Mouse (Mus musculus): ENCODE measurements around the gene Olfr670. TPM values are rescaled to one million over a fixed set of nuclear protein-coding genes. Genes with fewer than 3 reads are reported as not detected.
"Not testable (repeated sequence)": the region's sequence is repeated elsewhere in the genome, so short reads cannot be mapped to it uniquely, and the experiment has no call there.

Olfr670 gene
- polyA plus RNA-seq (2015; fragmentation: Nextera tagmentation; extraction: Ambion mirVana) = not detected in 2 replicates

DNA sequence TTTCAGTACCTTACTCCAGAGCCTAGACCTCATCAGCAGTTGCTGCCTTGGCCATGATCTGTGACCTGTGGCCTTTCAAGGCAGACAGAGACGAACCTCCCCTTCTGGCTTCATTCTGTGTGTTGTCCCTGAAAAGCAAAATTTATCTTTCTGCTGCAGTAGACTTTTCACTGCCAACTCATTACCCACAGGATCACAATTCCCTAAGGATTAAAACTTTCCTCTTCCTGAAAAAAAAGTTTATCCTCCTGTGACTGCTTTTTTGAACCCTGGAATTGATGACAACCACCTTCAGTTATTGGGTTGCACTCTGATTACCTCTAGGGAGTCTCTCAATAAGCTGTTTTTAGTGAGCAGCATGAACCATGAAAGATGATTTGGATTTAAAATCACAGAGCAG, at the start of gene Olfr670:
Gene Olfr670, minus strand, starts transcription at position 101 of the 400 bp plus-strand sequence.
- Histone ChIP-seq H3K27me3 (replicated peaks; ENCODE audit: control insufficient read depth, insufficient read depth, low read length) (no peaks in the 10 kb centered on the region), H3K4me3 (ENCODE audit: low read length) (no peak within 1 kb of the TSS), H3K9ac (ENCODE audit: low read depth, low read length) (no peak within 1 kb of the TSS), H3K4me1 (ENCODE audit: control insufficient read depth, insufficient read depth, low read depth, low read length) (no peaks in the 10 kb centered on the region), H3K9me3 (ENCODE audit: control insufficient read depth, low read length) (no peaks in the 10 kb centered on the region), H3K36me3 (ENCODE audit: control insufficient read depth, insufficient read depth, low read length) (no peaks in the 10 kb centered on the region), H3K27ac (ENCODE audit: low read depth, low read length) (no peak within 1 kb of the TSS), H3K4me2 (ENCODE audit: low read length) (no peak within 1 kb of the TSS)
- no peak for ATAC-seq
- 67% methylated on average over 1 of the region's 1 CpGs for WGBS

DNA sequence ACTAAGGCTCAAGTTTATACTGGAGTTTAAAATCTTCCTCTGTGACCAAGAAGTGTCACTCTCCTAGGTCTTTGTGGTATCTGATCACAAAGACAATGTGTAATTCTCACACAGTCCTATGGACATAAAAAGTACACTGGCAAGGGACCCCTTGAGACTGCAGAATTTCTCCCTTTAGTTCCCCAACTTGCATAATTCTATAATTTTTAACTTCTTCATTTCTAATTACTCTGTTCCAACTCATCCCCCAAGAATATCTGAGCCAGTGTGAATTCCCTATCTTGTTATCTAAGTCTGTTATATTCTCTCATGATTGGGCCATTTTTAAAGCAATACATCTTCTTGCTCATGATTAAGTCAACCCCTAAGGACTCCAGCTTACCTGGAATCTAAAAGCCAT, 39.5 kb upstream of the Olfr670 start, which contains the start of gene Olfr672:
Gene Olfr672, minus strand, starts transcription at position 101 of the 400 bp plus-strand sequence.
- H3K4me2 ChIP-seq (ENCODE audit: low read length) = no peak within 1 kb of the TSS
- no peak for ATAC-seq
- H3K9ac ChIP-seq (ENCODE audit: low read depth, low read length) = no peak within 1 kb of the TSS
- no peak within 1 kb of the TSS for H3K4me3 ChIP-seq (ENCODE audit: low read length)
- H3K36me3 ChIP-seq (ENCODE audit: control insufficient read depth, insufficient read depth, low read length) = no peaks in the 10 kb centered on the region
- H3K27me3 ChIP-seq (replicated peaks; ENCODE audit: control insufficient read depth, insufficient read depth, low read length) = no peaks in the 10 kb centered on the region
- no peak within 1 kb of the TSS for H3K27ac ChIP-seq (ENCODE audit: low read depth, low read length)
- H3K9me3 ChIP-seq (ENCODE audit: control insufficient read depth, low read length) = no peaks in the 10 kb centered on the region
- no peaks in the 10 kb centered on the region for H3K4me1 ChIP-seq (ENCODE audit: control insufficient read depth, insufficient read depth, low read depth, low read length)

DNA sequence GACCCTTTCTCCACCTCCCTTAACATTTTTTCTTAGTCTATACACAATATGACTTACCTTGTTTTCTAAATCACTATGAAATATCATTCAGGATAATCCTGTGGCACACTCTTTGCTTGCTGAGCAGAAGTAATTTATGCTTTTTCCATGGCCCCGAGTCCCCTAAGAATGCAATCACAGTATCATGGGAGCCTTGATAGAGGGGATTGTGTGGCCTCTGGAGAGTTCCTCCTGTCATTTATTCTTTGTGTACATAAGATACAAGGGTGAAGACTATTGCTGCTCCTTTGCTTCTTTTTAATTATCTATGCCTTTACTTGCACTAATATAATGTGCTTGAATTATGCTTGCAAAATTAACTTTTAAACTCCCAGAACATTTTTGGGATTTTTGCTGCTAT, 16.6 kb upstream of the Olfr670 start, which contains the start of gene Olfr671:
Gene Olfr671, minus strand, starts transcription at position 101 of the 400 bp plus-strand sequence.
- no peaks in the 10 kb centered on the region for H3K4me1 ChIP-seq (ENCODE audit: control insufficient read depth, insufficient read depth, low read depth, low read length)
- no peak within 1 kb of the TSS for H3K4me2 ChIP-seq (ENCODE audit: low read length)
- H3K27me3 ChIP-seq (replicated peaks; ENCODE audit: control insufficient read depth, insufficient read depth, low read length) = no peaks in the 10 kb centered on the region
- no peaks in the 10 kb centered on the region for H3K9me3 ChIP-seq (ENCODE audit: control insufficient read depth, low read length)
- no peaks in the 10 kb centered on the region for H3K36me3 ChIP-seq (ENCODE audit: control insufficient read depth, insufficient read depth, low read length)
- H3K27ac ChIP-seq (ENCODE audit: low read depth, low read length) = no peak within 1 kb of the TSS
- ATAC-seq = no peak
- H3K9ac ChIP-seq (ENCODE audit: low read depth, low read length) = no peak within 1 kb of the TSS
- 84% methylated on average over 1 of the region's 1 CpGs for WGBS
- no peak within 1 kb of the TSS for H3K4me3 ChIP-seq (ENCODE audit: low read length)

GRCm38 (mm10) chr7:104972507-104972906, 10.1 kb upstream of the Olfr670 start:
- not testable (repeated sequence) for H3K4me2 ChIP-seq (ENCODE audit: low read length); H3K4me1 ChIP-seq (ENCODE audit: control insufficient read depth, insufficient read depth, low read depth, low read length); H3K9ac ChIP-seq (ENCODE audit: low read depth, low read length); ATAC-seq; H3K27me3 ChIP-seq (replicated peaks; ENCODE audit: control insufficient read depth, insufficient read depth, low read length); H3K36me3 ChIP-seq (ENCODE audit: control insufficient read depth, insufficient read depth, low read length); H3K9me3 ChIP-seq (ENCODE audit: control insufficient read depth, low read length); H3K27ac ChIP-seq (ENCODE audit: low read depth, low read length); H3K4me3 ChIP-seq (ENCODE audit: low read length)
- 74% methylated on average over 2 of the region's 2 CpGs for WGBS

DNA sequence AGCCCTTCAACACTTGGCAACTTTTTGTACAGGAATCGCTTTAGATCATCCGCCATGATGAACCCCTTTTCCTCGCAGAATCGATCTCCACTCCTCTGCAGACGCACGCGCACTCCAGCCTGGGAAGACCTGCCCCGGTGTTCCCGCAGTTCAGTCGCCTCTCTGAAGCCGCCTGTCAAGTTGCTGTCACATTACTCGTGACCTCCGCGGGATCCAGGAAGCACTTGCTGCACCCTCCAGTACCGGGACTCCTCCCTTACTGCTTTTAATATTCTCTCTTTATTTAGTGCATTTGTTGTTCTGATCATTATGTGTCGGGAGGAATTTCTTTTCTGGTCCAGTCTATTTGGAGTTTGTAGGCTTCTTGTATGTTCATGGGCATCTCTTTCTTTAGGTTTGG, 12.2 kb downstream of the Olfr670 start:
- H3K4me2 ChIP-seq (ENCODE audit: low read length); H3K4me1 ChIP-seq (ENCODE audit: control insufficient read depth, insufficient read depth, low read depth, low read length); H3K27me3 ChIP-seq (replicated peaks; ENCODE audit: control insufficient read depth, insufficient read depth, low read length); ATAC-seq; H3K4me3 ChIP-seq (ENCODE audit: low read length); H3K9ac ChIP-seq (ENCODE audit: low read depth, low read length); H3K36me3 ChIP-seq (ENCODE audit: control insufficient read depth, insufficient read depth, low read length); H3K9me3 ChIP-seq (ENCODE audit: control insufficient read depth, low read length); H3K27ac ChIP-seq (ENCODE audit: low read depth, low read length): not testable (repeated sequence)
- 96% methylated on average over 16 of the region's 16 CpGs for WGBS

DNA sequence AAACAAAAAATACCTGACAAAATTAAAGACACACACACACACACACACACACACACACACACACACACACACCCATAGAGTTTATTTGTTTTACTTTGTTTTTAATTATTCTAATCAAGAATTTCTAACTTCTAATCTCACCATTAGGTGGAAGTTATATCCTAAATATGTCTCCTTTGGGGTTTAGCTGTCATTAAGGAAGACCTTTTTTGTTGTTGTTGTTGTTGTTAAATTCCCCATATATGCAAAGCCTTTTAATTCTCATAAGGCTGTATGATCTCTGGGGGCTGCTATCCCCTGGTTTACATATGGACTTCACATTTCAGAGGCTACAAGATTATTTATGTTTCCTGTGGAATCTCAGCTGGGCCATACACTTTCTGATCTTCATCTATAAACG, 28.5 kb downstream of the Olfr670 start, which contains the start of gene Olfr669:
Gene Olfr669, plus strand, starts transcription at position 301 of the 400 bp plus-strand sequence.
- Histone ChIP-seq H3K27me3 (replicated peaks; ENCODE audit: control insufficient read depth, insufficient read depth, low read length) (no peaks in the 10 kb centered on the region), H3K4me2 (ENCODE audit: low read length) (no peak within 1 kb of the TSS), H3K9me3 (ENCODE audit: control insufficient read depth, low read length) (no peaks in the 10 kb centered on the region), H3K27ac (ENCODE audit: low read depth, low read length) (no peak within 1 kb of the TSS), H3K4me3 (ENCODE audit: low read length) (no peak within 1 kb of the TSS), H3K4me1 (ENCODE audit: control insufficient read depth, insufficient read depth, low read depth, low read length) (no peaks in the 10 kb centered on the region), H3K9ac (ENCODE audit: low read depth, low read length) (no peak within 1 kb of the TSS), H3K36me3 (ENCODE audit: control insufficient read depth, insufficient read depth, low read length) (no peaks in the 10 kb centered on the region)
- ATAC-seq = no peak
- 87% methylated on average over 1 of the region's 1 CpGs for WGBS

- ATAC-seq = no peak
- Histone ChIP-seq H3K4me3 (ENCODE audit: low read length) (no peak within 1 kb of the TSS), H3K4me1 (ENCODE audit: control insufficient read depth, insufficient read depth, low read depth, low read length) (no peaks in the 10 kb centered on the region), H3K9me3 (ENCODE audit: control insufficient read depth, low read length) (no peaks in the 10 kb centered on the region), H3K4me2 (ENCODE audit: low read length) (no peak within 1 kb of the TSS), H3K9ac (ENCODE audit: low read depth, low read length) (no peak within 1 kb of the TSS), H3K27ac (ENCODE audit: low read depth, low read length) (no peak within 1 kb of the TSS), H3K36me3 (ENCODE audit: control insufficient read depth, insufficient read depth, low read length) (no peaks in the 10 kb centered on the region), H3K27me3 (replicated peaks; ENCODE audit: control insufficient read depth, insufficient read depth, low read length) (no peaks in the 10 kb centered on the region)
- 64% methylated on average over 1 of the region's 1 CpGs for WGBS
Observed at GRCm38 (mm10) chr7:104927957-104928356, 34.5 kb downstream of the Olfr670 start, which contains the start of gene Olfr668. Gene Olfr668 (minus strand): TSS chr7:104928057.

DNA sequence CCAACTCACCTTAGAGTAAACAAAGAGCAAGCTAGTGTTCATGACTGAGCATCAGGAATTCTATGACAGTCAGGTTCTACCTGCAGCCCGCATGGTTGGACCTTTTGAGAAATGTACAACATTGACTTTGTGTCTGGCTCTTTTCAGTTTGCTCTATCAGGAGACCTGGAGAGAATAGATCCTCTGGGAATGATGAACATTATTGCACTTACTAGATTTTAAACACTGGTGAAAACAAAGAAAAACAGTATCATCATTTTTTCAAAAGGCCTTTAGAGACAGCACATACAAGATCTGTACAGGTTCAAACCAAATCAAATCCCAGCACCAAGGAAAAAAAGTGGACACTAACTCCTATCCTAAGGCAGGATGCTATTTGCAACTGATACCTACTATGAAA, 41.0 kb downstream of the Olfr670 start, which contains the start of gene Olfr667:
Gene Olfr667, minus strand, starts transcription at position 101 of the 400 bp plus-strand sequence.
- Histone ChIP-seq H3K27ac (ENCODE audit: low read depth, low read length) (no peak within 1 kb of the TSS), H3K4me2 (ENCODE audit: low read length) (no peak within 1 kb of the TSS), H3K27me3 (replicated peaks; ENCODE audit: control insufficient read depth, insufficient read depth, low read length) (no peaks in the 10 kb centered on the region), H3K9ac (ENCODE audit: low read depth, low read length) (no peak within 1 kb of the TSS), H3K36me3 (ENCODE audit: control insufficient read depth, insufficient read depth, low read length) (no peaks in the 10 kb centered on the region), H3K9me3 (ENCODE audit: control insufficient read depth, low read length) (no peaks in the 10 kb centered on the region), H3K4me3 (ENCODE audit: low read length) (no peak within 1 kb of the TSS), H3K4me1 (ENCODE audit: control insufficient read depth, insufficient read depth, low read depth, low read length) (no peaks in the 10 kb centered on the region)
- 92% methylated on average over 1 of the region's 1 CpGs for WGBS
- no peak for ATAC-seq
